Mouse (Mus musculus): Measurements from ENCODE around the gene Ivd.

DNA sequence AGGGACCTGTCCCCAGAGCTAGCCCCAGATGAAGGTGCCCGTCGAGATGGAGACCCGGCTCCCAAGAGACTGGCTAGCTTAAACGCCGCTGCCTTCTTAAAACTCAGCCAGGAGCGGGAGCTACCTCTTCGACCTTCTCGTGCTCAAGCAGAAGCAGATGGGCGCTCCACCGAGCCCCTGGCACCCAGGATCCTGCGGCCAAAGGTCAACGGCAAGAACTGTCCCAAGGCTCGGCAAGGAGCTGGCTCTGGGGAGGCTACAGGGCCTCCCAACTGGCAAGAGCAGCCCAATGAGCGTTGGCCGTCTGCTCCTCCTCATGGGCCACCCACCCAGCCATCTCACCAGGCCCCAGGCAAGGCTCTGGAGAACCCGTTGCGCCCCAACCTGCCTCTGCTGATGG lies 54.7 kb downstream of the Ivd start:
- TF ChIP-seq CTCF (IDR thresholded peaks at IDR 0.05; ENCODE audit: extremely low read depth, insufficient read depth, low read length) (no peak), POLR2A (IDR thresholded peaks at IDR 0.05; ENCODE audit: extremely low read depth, insufficient read depth, low read length) (no peak)
